Mouse (Mus musculus) CH12.LX (cell line): ENCODE data around the gene Gpr176. TPM values are rescaled to one million over a fixed set of nuclear protein-coding genes. Genes with fewer than 3 reads are reported as not detected.

Source experiments
- DNase-seq: peaks from one replicate; pipeline ENCODE4 v3.0.0-alpha.2; 2013; ENCODE audit errors: extremely low read depth
- H3K27ac ChIP-seq: 2 replicates; pipeline ENCODE4 v1.5.1; 2012; ENCODE audit warnings: low read depth, mild to moderate bottlenecking, control low read depth, moderate library complexity; ENCODE audit not compliant: insufficient read depth
- H3K27me3 ChIP-seq: replicated peaks from 2 replicates; pipeline ENCODE3; 2012; ENCODE audit warnings: inconsistent platforms
- H3K36me3 ChIP-seq, 2 experiments: replicated peaks in 1 of 2; 2 replicates each; pipeline versions ENCODE3 to v1.6.1; 2012; ENCODE audit warnings: inconsistent platforms in 1 of 2, low read length in 1 of 2, mild to moderate bottlenecking in 1 of 2, mixed read lengths in 1 of 2, moderate library complexity in 1 of 2; ENCODE audit not compliant: control insufficient read depth in 1 of 2, insufficient read depth in 1 of 2
- H3K4me1 ChIP-seq, 2 experiments: 2 replicates each; pipeline ENCODE4 v1.6.1; 2012; ENCODE audit warnings: inconsistent platforms in 1 of 2, moderate library complexity in 1 of 2; ENCODE audit not compliant: insufficient read depth in 2 of 2, control insufficient read depth in 1 of 2
- H3K4me2 ChIP-seq: 2 replicates; pipeline ENCODE4 v1.6.1; 2012; ENCODE audit warnings: low read depth, mild to moderate bottlenecking, control low read depth; ENCODE audit not compliant: poor library complexity, insufficient read depth, severe bottlenecking
- H3K4me3 ChIP-seq, 3 experiments: fragments of 150-350 bp in 1 of 3; sonication (generic) in 1 of 3; replicated peaks in 1 of 3; 2 replicates each; pipeline versions ENCODE3 to v1.5.1; 2011 to 2012; ENCODE audit warnings: low read depth in 2 of 3, low read length in 2 of 3, mild to moderate bottlenecking in 2 of 3, moderate library complexity in 2 of 3, control low read depth in 1 of 3, improper control_type of control experiment in 1 of 3, inconsistent platforms in 1 of 3, mixed read lengths in 1 of 3; ENCODE audit not compliant: poor library complexity in 1 of 3
- H3K79me2 ChIP-seq: replicated peaks from 2 replicates; pipeline ENCODE4 v1.6.1; 2012; ENCODE audit warnings: mild to moderate bottlenecking, moderate library complexity; ENCODE audit not compliant: control insufficient read depth, poor library complexity, insufficient read depth, severe bottlenecking; ENCODE audit errors: extremely low read depth
- H3K9ac ChIP-seq: 2 replicates; pipeline ENCODE4 v1.6.1; 2012; ENCODE audit warnings: low read depth, mild to moderate bottlenecking, control low read depth, moderate library complexity; ENCODE audit not compliant: insufficient read depth
- H3K9me3 ChIP-seq: replicated peaks from 2 replicates; pipeline ENCODE3; 2012; ENCODE audit warnings: low read length, inconsistent platforms, mixed read lengths
- CHD1 ChIP-seq: IDR thresholded peaks from 2 replicates; pipeline ENCODE4 v1.6.1; 2012; ENCODE audit warnings: low read depth, low read length, improper control_type of control experiment, inconsistent platforms
- CHD2 ChIP-seq: IDR thresholded peaks from 2 replicates; pipeline ENCODE4 v1.6.1; 2011; ENCODE audit warnings: low read length, improper control_type of control experiment
- CTCF ChIP-seq, 2 experiments: IDR thresholded peaks in 1 of 2; conservative IDR thresholded peaks in 1 of 2; 2 replicates each; pipeline ENCODE4 v1.5.1; 2011 to 2012; ENCODE audit warnings: low read depth in 2 of 2, low read length in 2 of 2, improper control_type of control experiment in 1 of 2, inconsistent platforms in 1 of 2, mild to moderate bottlenecking in 1 of 2, moderate library complexity in 1 of 2
- ELF1 ChIP-seq: IDR thresholded peaks from 2 replicates; pipeline ENCODE4 v1.6.1; 2014; ENCODE audit warnings: low read depth, mild to moderate bottlenecking, inconsistent platforms, low read length, improper control_type of control experiment
- EP300 ChIP-seq: IDR thresholded peaks from 2 replicates; pipeline ENCODE4 v1.6.1; 2011; ENCODE audit warnings: low read length, improper control_type of control experiment
- ETS1 ChIP-seq: conservative IDR thresholded peaks from 2 replicates; pipeline ENCODE4 v1.6.1; 2012; ENCODE audit warnings: low read depth, mild to moderate bottlenecking, inconsistent platforms, low read length, improper control_type of control experiment, moderate library complexity
- JUN ChIP-seq: IDR thresholded peaks from 2 replicates; pipeline ENCODE4 v1.6.1; 2011; ENCODE audit warnings: low read depth, mild to moderate bottlenecking, low read length, improper control_type of control experiment, moderate library complexity; ENCODE audit not compliant: insufficient read depth
- KAT2A ChIP-seq: IDR thresholded peaks from 2 replicates; pipeline ENCODE4 v1.6.1; 2012; ENCODE audit warnings: low read length, improper control_type of control experiment, inconsistent platforms; ENCODE audit not compliant: insufficient replicate concordance
- MAFK ChIP-seq: IDR thresholded peaks from 2 replicates; pipeline ENCODE4 v1.6.1; 2011; ENCODE audit warnings: low read length, improper control_type of control experiment; ENCODE audit not compliant: insufficient replicate concordance
- MYC ChIP-seq: IDR thresholded peaks from 2 replicates; pipeline ENCODE4 v1.6.1; 2011; ENCODE audit warnings: low read depth, mild to moderate bottlenecking, improper control_type of control experiment, low read length
- RCOR1 ChIP-seq: conservative IDR thresholded peaks from 2 replicates; pipeline ENCODE4 v1.6.1; 2012; ENCODE audit warnings: low read depth, mild to moderate bottlenecking, inconsistent platforms, low read length, improper control_type of control experiment
- SIN3A ChIP-seq: IDR thresholded peaks from 2 replicates; pipeline ENCODE4 v1.6.1; 2012; ENCODE audit warnings: low read length, improper control_type of control experiment, inconsistent platforms
- TBP ChIP-seq: conservative IDR thresholded peaks from 2 replicates; pipeline ENCODE4 v1.6.1; 2011; ENCODE audit warnings: low read depth, low read length, improper control_type of control experiment
- USF1 ChIP-seq: IDR thresholded peaks from 2 replicates; pipeline ENCODE4 v1.6.1; 2014; ENCODE audit warnings: low read depth, mild to moderate bottlenecking, inconsistent platforms, low read length, improper control_type of control experiment
- USF2 ChIP-seq: conservative IDR thresholded peaks from 2 replicates; pipeline ENCODE4 v1.6.1; 2011; ENCODE audit warnings: low read depth, low read length, improper control_type of control experiment
- ZKSCAN1 ChIP-seq: IDR thresholded peaks from 2 replicates; pipeline ENCODE4 v1.6.1; 2012; ENCODE audit warnings: low read depth, inconsistent platforms, low read length, improper control_type of control experiment, borderline replicate concordance
- dilution Hi-C: fragments of 300-500 bp; cut with MboI; formaldehyde crosslinking; loops from 2 replicates; pipeline ENCODE4 v1.14.3; 2020; ENCODE audit warnings: low sequenced_read_pairs; ENCODE audit not compliant: extremely low pct_unique_long_range_greater_than_20kb, extremely low pct_ligation_motif_present
- in situ Hi-C: fragments of 300-500 bp; cut with MboI; formaldehyde crosslinking; loops from 3 replicates; pipeline ENCODE4 v1.14.3; 2019; ENCODE audit warnings: low sequenced_read_pairs, low pct_ligation_motif_present, low pct_unique_long_range_greater_than_20kb, mixed read lengths
- polyA plus RNA-seq: library from polyadenylated mRNA; unstranded; fragments of >175 nt; gene quantifications from 2 replicates; pipeline ENCODE4 v1.2.1, GENCODE M21; 2012; ENCODE audit warnings: low read depth; ENCODE audit not compliant: insufficient read length
- total RNA-seq, 2 experiments: library from RNA; depleted of rRNA; stranded (reverse); fragments of 300-350 nt in 1 of 2; fragments of >200 nt in 1 of 2; gene quantifications; 2 replicates each; pipeline ENCODE4 v1.2.3; 2012 to 2014

Gene Gpr176
- total and polyA plus RNA-seq, 3 experiments, result not detected

GRCm38 (mm10) chr2:118301041-118301545 is 72.1 kb downstream of the Gpr176 start:
- Histone ChIP-seq H3K4me1 (peaks cover 5 to 25% of the 10 kb centered on the region in 2 experiments; a peak in 3 of 4 replicates), H3K27me3 (no peaks in the 10 kb centered on the region), H3K4me2 (no peak overlapping the region), H3K79me2 (no peaks in the 10 kb centered on the region), H3K9me3 (no peaks in the 10 kb centered on the region), H3K9ac (no peak overlapping the region), H3K27ac (no peak overlapping the region), H3K36me3 (peaks cover 0 to 2% of the 10 kb centered on the region in 2 experiments), H3K4me3 (no peak overlapping the region)
- DNase-seq, result no peak
- no peak for TF ChIP-seq ETS1
- no peak for TF ChIP-seq CHD2
- no peak for TF ChIP-seq MYC
- no peak for TF ChIP-seq USF2
- TF ChIP-seq USF1, result no peak
- TF ChIP-seq TBP, result no peak
- no peak for TF ChIP-seq EP300
- TF ChIP-seq SIN3A, result no peak
- TF ChIP-seq JUN, result no peak
- no peak for TF ChIP-seq ZKSCAN1
- no peak for TF ChIP-seq CTCF (conservative IDR thresholded peaks at IDR 0.05 in 1 of 2, IDR thresholded peaks at IDR 0.05 in 1 of 2; ENCODE audit: low read depth in 2 of 2, low read length in 2 of 2)
- in situ Hi-C loops, result no loop called here
- dilution Hi-C loops, result no loop called here

- H3K4me3 ChIP-seq, result no peak overlapping the region
- dilution Hi-C loops (no loop called here), in situ Hi-C loops (no loop called here)
- H3K4me1 ChIP-seq, result peaks cover 11 to 36% of the 10 kb centered on the region in 2 experiments; a peak in 3 of 4 replicates
- H3K4me2 ChIP-seq, result no peak overlapping the region
- H3K27me3 ChIP-seq, result no peaks in the 10 kb centered on the region
- H3K9ac ChIP-seq, result no peak overlapping the region
- no peak for DNase-seq
- peaks cover 0 to 2% of the 10 kb centered on the region in 2 experiments for H3K36me3 ChIP-seq
- no peaks in the 10 kb centered on the region for H3K9me3 ChIP-seq
- H3K27ac ChIP-seq, result no peak overlapping the region
- H3K79me2 ChIP-seq, result no peaks in the 10 kb centered on the region
- TF ChIP-seq MAFK (no peak), KAT2A (no peak), MYC (no peak), RCOR1 (no peak), CHD1 (no peak), ELF1 (no peak), CTCF (conservative IDR thresholded peaks at IDR 0.05 in 1 of 2, IDR thresholded peaks at IDR 0.05 in 1 of 2; ENCODE audit: low read depth in 2 of 2, low read length in 2 of 2) (no peak)
Measured at GRCm38 (mm10) chr2:118299981-118300380, 73.2 kb downstream of the Gpr176 start.
